Comparison of ENCODE assay signal across 8 mouse cellular contexts in genomic region chr15:41163643-41164358, GRCm38 (mm10).
A peak's percentile ranks its signal among the peaks of the same experiment; 100 is the strongest.
DNase-seq lines count a peak whose midpoint lies in the region; ATAC-seq and TF ChIP-seq lines count a peak whose summit lies in the region.

No protein-coding gene starts in this region.

- no peak for DNase-seq in lung, adult 2 months
- no peak for DNase-seq in lung, adult 18-20 months
- peak; percentile 52 for DNase-seq in c-Kit-positive CD71-positive TER-119-positive erythroid progenitor cells, embryonic 14.5 days (ENCODE audit: low spot score)
- DNase-seq in gonadal fat pad, adult 2 months (ENCODE audit: low read depth) = peak; percentile 4
- peak; percentile 92 for DNase-seq in kidney, postnatal 0 days (ENCODE audit: low spot score)
- no peak for DNase-seq in ovary, postnatal 14 days (ENCODE audit: low spot score)

- no peak overlapping the region for H3K27ac ChIP-seq in kidney, postnatal 0 days
- H3K27ac ChIP-seq in midbrain, embryonic 12.5 days (replicated peaks) = no peak overlapping the region

- no peaks in the 10 kb centered on the region for H3K27me3 ChIP-seq in kidney, postnatal 0 days (ENCODE audit: insufficient read depth, low read length)
- H3K27me3 ChIP-seq in midbrain, embryonic 12.5 days = no peaks in the 10 kb centered on the region

- H3K36me3 ChIP-seq in kidney, postnatal 0 days (ENCODE audit: insufficient read depth, low read length) = no peaks in the 10 kb centered on the region
- no peaks in the 10 kb centered on the region for H3K36me3 ChIP-seq in midbrain, embryonic 12.5 days

- peak; percentile 23; the same call in 1 of the 2 replicates for TF ChIP-seq CTCF in lung, adult 2 months (IDR thresholded peaks at IDR 0.05; ENCODE audit: insufficient read depth, low read length)
- peak; percentile 90 for TF ChIP-seq CTCF in kidney, postnatal 0 days (IDR thresholded peaks at IDR 0.05; ENCODE audit: low read depth)

- no peaks in the 10 kb centered on the region for H3K9me3 ChIP-seq in kidney, postnatal 0 days (replicated peaks; ENCODE audit: low read length)
- no peaks in the 10 kb centered on the region for H3K9me3 ChIP-seq in midbrain, embryonic 12.5 days

- peak overlapping the region; percentile 46 for H3K4me3 ChIP-seq in lung, adult 2 months (replicated peaks; ENCODE audit: extremely low read depth, low read depth, low read length)
- H3K4me3 ChIP-seq in kidney, postnatal 0 days (replicated peaks; ENCODE audit: low read depth, low read length) = peak overlapping the region; percentile 28
- H3K4me3 ChIP-seq in midbrain, embryonic 12.5 days = peak overlapping the region; percentile 18

- peak; percentile 62; the same call in 1 of the 2 replicates for ATAC-seq in kidney, postnatal 0 days (replicated peaks; ENCODE audit: low FRiP score, low read depth)
- peak; percentile 62 for ATAC-seq in midbrain, embryonic 12.5 days (ENCODE audit: low FRiP score, low read depth)
- no peak for ATAC-seq in erythroblast, adult 5-6 weeks (replicated peaks; ENCODE audit: low FRiP score, poor library complexity, severe bottlenecking)

- H3K4me1 ChIP-seq in lung, adult 2 months (ENCODE audit: control insufficient read depth, insufficient read depth, low read length) = peaks cover 4% of the 10 kb centered on the region
- no peaks in the 10 kb centered on the region for H3K4me1 ChIP-seq in kidney, postnatal 0 days (replicated peaks; ENCODE audit: insufficient read depth, low read length)
- peaks cover 2% of the 10 kb centered on the region; the same call in 1 of the 2 replicates for H3K4me1 ChIP-seq in midbrain, embryonic 12.5 days

- H3K4me2 ChIP-seq in kidney, postnatal 0 days (ENCODE audit: low read length) = peak overlapping the region; percentile 51
- peak overlapping the region; percentile 29 for H3K4me2 ChIP-seq in midbrain, embryonic 12.5 days (replicated peaks)

- WGBS in lung, adult 2 months = 15% methylated on average over 8 of the region's 8 CpGs
- 17% methylated on average over 8 of the region's 8 CpGs for WGBS in kidney, postnatal 0 days
- WGBS in midbrain, embryonic 12.5 days = 28% methylated on average over 8 of the region's 8 CpGs

- no peak overlapping the region for H3K9ac ChIP-seq in kidney, postnatal 0 days (ENCODE audit: low read depth, low read length)
- no peak overlapping the region for H3K9ac ChIP-seq in midbrain, embryonic 12.5 days (replicated peaks)

- TF ChIP-seq POLR2A in lung, adult 2 months (IDR thresholded peaks at IDR 0.05; ENCODE audit: borderline replicate concordance, extremely low read depth, low read depth, low read length) = no peak

Comparison
In these comparisons a context has a peak if more than half of its experiments do, and no peak if none do; other contexts are left out.
1. DNase-seq: peak in c-Kit-positive CD71-positive TER-119-positive erythroid progenitor cells, embryonic 14.5 days (single experiment), gonadal fat pad, adult 2 months (single experiment) and kidney, postnatal 0 days (single experiment); none in lung, adult 2 months (single experiment), lung, adult 18-20 months (0 of 2) and ovary, postnatal 14 days (single experiment).
2. Peak in every context shown above with its lines, with median percentiles within 50 percentile points of each other: H3K4me3 ChIP-seq.